Mouse (Mus musculus): ENCODE results near the gene Cda.

GRCm38 (mm10) chr4:138321488-138321887 lies 46.3 kb downstream of the Cda start:
- TF ChIP-seq POLR2A (IDR thresholded peaks at IDR 0.05; ENCODE audit: extremely low read depth, insufficient read depth, low read length) (no peak), CTCF (IDR thresholded peaks at IDR 0.05; ENCODE audit: extremely low read depth, insufficient read depth, low read length) (no peak)
